Mouse (Mus musculus) kidney, embryonic 15.5 days (tissue): Measurements from ENCODE around the gene Sprr2f. TPM values are rescaled to one million over a fixed set of nuclear protein-coding genes. Genes with fewer than 3 reads are reported as not detected.

Source experiments
- ATAC-seq: fragments of 200-750 bp; cut with Nextera tagmentation; replicated peaks from 2 replicates; pipeline ENCODE4 v1.8.0; 2017; ENCODE audit warnings: moderate TSS enrichment; ENCODE audit not compliant: low FRiP score
- H3K27ac ChIP-seq: fragments of 300-500 bp; sonication (generic); 2 replicates; pipeline ENCODE4 v1.5.1; 2015; ENCODE audit warnings: mild to moderate bottlenecking, inconsistent platforms
- H3K27me3 ChIP-seq: fragments of 300-500 bp; sonication (generic); 2 replicates; pipeline ENCODE4 v1.6.1; 2015; ENCODE audit warnings: inconsistent platforms
- H3K36me3 ChIP-seq: fragments of 300-500 bp; sonication (generic); 2 replicates; pipeline ENCODE4 v1.6.1; 2015; ENCODE audit warnings: inconsistent platforms
- H3K4me1 ChIP-seq: fragments of 300-500 bp; sonication (generic); 2 replicates; pipeline ENCODE4 v1.6.1; 2015; ENCODE audit warnings: inconsistent platforms
- H3K4me2 ChIP-seq: fragments of 300-500 bp; sonication (generic); 2 replicates; pipeline ENCODE4 v1.6.1; 2015; ENCODE audit warnings: moderate library complexity, mild to moderate bottlenecking, inconsistent platforms
- H3K4me3 ChIP-seq: fragments of 300-500 bp; sonication (generic); replicated peaks from 2 replicates; pipeline ENCODE4 v1.5.1; 2015; ENCODE audit warnings: mild to moderate bottlenecking, inconsistent platforms
- H3K9ac ChIP-seq: fragments of 300-500 bp; sonication (generic); 2 replicates; pipeline ENCODE4 v1.6.1; 2015; ENCODE audit warnings: mild to moderate bottlenecking, inconsistent platforms
- H3K9me3 ChIP-seq: fragments of 300-500 bp; sonication (generic); replicated peaks from 2 replicates; pipeline ENCODE4 v1.6.1; 2016; ENCODE audit warnings: inconsistent platforms
- WGBS: fragments of 180-500 bp; shearing (Covaris S2); methylation state at CpG from one replicate; pipeline ENCODE4 v1.1.7; 2015; ENCODE audit warnings: mixed read lengths; 5-methylcytosine and 5-hydroxymethylcytosine counted together
- polyA plus RNA-seq: library from polyadenylated mRNA; unstranded; fragments of >200 nt; fragmentation: Nextera tagmentation; extraction: Ambion mirVana; gene quantifications from 2 replicates; pipeline ENCODE4 v1.2.1, GENCODE M21; 2015

Gene Sprr2f
- polyA plus RNA-seq: 13.1 and 30.3 TPM in 2 replicates

DNA sequence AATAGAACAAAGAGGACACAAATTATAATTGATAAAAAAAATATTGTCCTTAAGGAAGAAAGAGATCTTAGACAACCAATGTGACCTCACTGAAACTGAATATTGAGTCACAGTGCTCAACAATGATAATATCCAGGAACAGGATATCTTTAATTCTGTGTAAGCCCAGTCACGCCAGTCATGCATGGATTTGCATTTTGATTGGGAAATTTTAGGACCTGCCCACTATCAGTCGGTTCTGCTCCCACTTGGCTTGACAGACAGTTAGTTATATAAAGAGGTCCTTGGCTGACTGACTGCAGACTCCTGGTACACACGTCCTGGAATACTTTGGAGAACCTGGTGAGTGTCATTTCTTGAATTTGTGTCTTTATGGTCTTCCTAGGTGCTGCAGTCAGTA lies at the start of gene Sprr2f:
Sprr2f (plus strand) TSS at position 301 of the 400 bp plus-strand sequence.
- Histone ChIP-seq H3K4me1 (no peaks in the 10 kb centered on the region), H3K36me3 (no peaks in the 10 kb centered on the region), H3K27ac (no peak within 1 kb of the TSS), H3K4me3 (no peak within 1 kb of the TSS), H3K27me3 (no peaks in the 10 kb centered on the region), H3K4me2 (no peak within 1 kb of the TSS), H3K9me3 (no peaks in the 10 kb centered on the region), H3K9ac (no peak within 1 kb of the TSS)
- no peak for ATAC-seq
- 62% methylated on average over 3 of the region's 3 CpGs for WGBS

- Histone ChIP-seq H3K4me3 (no peak within 1 kb of the TSS), H3K4me2 (no peak within 1 kb of the TSS), H3K9me3 (no peaks in the 10 kb centered on the region), H3K9ac (no peak within 1 kb of the TSS), H3K27ac (no peak within 1 kb of the TSS), H3K27me3 (no peaks in the 10 kb centered on the region), H3K36me3 (no peaks in the 10 kb centered on the region), H3K4me1 (no peaks in the 10 kb centered on the region)
- no peak for ATAC-seq
- 80% methylated on average over 2 of the region's 2 CpGs for WGBS
Measured at GRCm38 (mm10) chr3:92316320-92316719, 48.7 kb upstream of the Sprr2f start, which contains the start of gene Sprr2b. Sprr2b (plus strand) TSS chr3:92316620.

- Histone ChIP-seq H3K27me3 (no peaks in the 10 kb centered on the region), H3K9ac (no peak overlapping the region), H3K27ac (no peak overlapping the region), H3K4me1 (no peaks in the 10 kb centered on the region), H3K9me3 (no peaks in the 10 kb centered on the region), H3K4me2 (no peak overlapping the region), H3K4me3 (no peak overlapping the region), H3K36me3 (no peaks in the 10 kb centered on the region)
- WGBS: 39% methylated on average over 2 of the region's 2 CpGs
- peak; percentile 91 for ATAC-seq
Measured at GRCm38 (mm10) chr3:92317384-92317783, 47.6 kb upstream of the Sprr2f start.

- WGBS: 84% methylated on average over 1 of the region's 1 CpGs
- H3K27me3 ChIP-seq: no peaks in the 10 kb centered on the region
- no peaks in the 10 kb centered on the region for H3K9me3 ChIP-seq
- H3K4me3 ChIP-seq: no peak overlapping the region
- H3K36me3 ChIP-seq: no peaks in the 10 kb centered on the region
- no peak overlapping the region for H3K4me2 ChIP-seq
- H3K9ac ChIP-seq: no peak overlapping the region
- H3K27ac ChIP-seq: no peak overlapping the region
- no peaks in the 10 kb centered on the region for H3K4me1 ChIP-seq
- ATAC-seq: no peak
Measured at GRCm38 (mm10) chr3:92336278-92336677, 28.7 kb upstream of the Sprr2f start.

GRCm38 (mm10) chr3:92338840-92339239 lies 26.1 kb upstream of the Sprr2f start, which contains the start of gene Sprr2d:
Sprr2d (plus strand) TSS chr3:92339140.
- Histone ChIP-seq H3K4me2 (no peak within 1 kb of the TSS), H3K4me1 (no peaks in the 10 kb centered on the region), H3K27ac (no peak within 1 kb of the TSS), H3K36me3 (no peaks in the 10 kb centered on the region), H3K9ac (no peak within 1 kb of the TSS), H3K9me3 (no peaks in the 10 kb centered on the region), H3K4me3 (no peak within 1 kb of the TSS), H3K27me3 (no peaks in the 10 kb centered on the region)
- WGBS: 93% methylated on average over 5 of the region's 5 CpGs
- ATAC-seq: no peak

- H3K4me3 ChIP-seq: no peak within 1 kb of the TSS
- no peaks in the 10 kb centered on the region for H3K36me3 ChIP-seq
- no peak within 1 kb of the TSS for H3K4me2 ChIP-seq
- H3K4me1 ChIP-seq: no peaks in the 10 kb centered on the region
- WGBS: 76% methylated on average over 2 of the region's 2 CpGs
- H3K9me3 ChIP-seq: no peaks in the 10 kb centered on the region
- H3K27me3 ChIP-seq: no peaks in the 10 kb centered on the region
- no peak within 1 kb of the TSS for H3K9ac ChIP-seq
- no peak within 1 kb of the TSS for H3K27ac ChIP-seq
- ATAC-seq: no peak
Measured at GRCm38 (mm10) chr3:92351843-92352242, 13.1 kb upstream of the Sprr2f start, which contains the start of gene Sprr2e. Sprr2e (plus strand) TSS chr3:92352143.

DNA sequence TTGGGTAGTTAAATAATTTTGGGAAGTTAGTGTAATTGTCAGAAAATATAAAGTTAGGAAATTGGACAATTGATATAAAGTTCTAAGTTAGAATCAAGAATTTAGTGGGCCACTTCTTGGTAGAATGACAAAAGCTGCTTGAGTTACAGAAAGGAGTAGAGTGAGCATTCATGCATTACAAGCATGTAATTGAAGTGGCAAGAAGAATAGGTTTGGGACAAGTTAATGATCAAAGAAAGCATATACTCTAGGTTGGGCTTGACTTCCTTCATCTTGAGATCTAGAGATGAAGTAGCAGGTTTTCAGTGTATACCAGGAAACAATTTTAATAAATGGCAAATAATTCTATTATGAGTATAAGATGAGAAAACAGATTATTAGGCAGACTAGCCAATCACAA lies 3.4 kb upstream of the Sprr2f start:
- Histone ChIP-seq H3K4me3 (no peak overlapping the region), H3K4me2 (no peak overlapping the region), H3K27me3 (no peaks in the 10 kb centered on the region), H3K4me1 (no peaks in the 10 kb centered on the region), H3K36me3 (no peaks in the 10 kb centered on the region), H3K9me3 (peaks cover 6% of the 10 kb centered on the region; the same call in 1 of the 2 replicates), H3K9ac (no peak overlapping the region), H3K27ac (no peak overlapping the region)
- peak; percentile 90 for ATAC-seq

DNA sequence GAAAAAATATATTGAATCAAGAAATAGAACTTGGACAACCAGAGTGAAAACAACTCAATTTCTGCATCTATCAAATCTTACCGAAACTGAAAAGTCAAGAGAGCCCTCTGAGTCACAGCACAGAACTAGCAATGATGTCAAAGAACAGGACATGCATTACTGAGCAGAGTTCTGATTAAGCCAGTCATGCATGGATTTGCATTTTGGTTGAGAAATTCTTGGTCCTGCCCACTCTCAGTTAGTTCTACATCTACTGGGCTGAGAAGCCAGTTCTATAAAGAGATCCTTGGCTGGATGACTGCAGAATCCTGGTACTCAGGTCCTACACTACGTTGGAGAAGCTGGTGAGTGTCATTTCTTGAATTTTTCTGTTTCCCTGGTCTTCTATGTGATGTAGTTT lies 8.6 kb downstream of the Sprr2f start:
- ATAC-seq: no peak
- H3K36me3 ChIP-seq: no peaks in the 10 kb centered on the region
- H3K9ac ChIP-seq: no peak overlapping the region
- no peak overlapping the region for H3K27ac ChIP-seq
- H3K4me2 ChIP-seq: no peak overlapping the region
- H3K9me3 ChIP-seq: no peaks in the 10 kb centered on the region
- H3K27me3 ChIP-seq: no peaks in the 10 kb centered on the region
- no peaks in the 10 kb centered on the region for H3K4me1 ChIP-seq
- WGBS: 80% methylated on average over 2 of the region's 2 CpGs
- H3K4me3 ChIP-seq: no peak overlapping the region

DNA sequence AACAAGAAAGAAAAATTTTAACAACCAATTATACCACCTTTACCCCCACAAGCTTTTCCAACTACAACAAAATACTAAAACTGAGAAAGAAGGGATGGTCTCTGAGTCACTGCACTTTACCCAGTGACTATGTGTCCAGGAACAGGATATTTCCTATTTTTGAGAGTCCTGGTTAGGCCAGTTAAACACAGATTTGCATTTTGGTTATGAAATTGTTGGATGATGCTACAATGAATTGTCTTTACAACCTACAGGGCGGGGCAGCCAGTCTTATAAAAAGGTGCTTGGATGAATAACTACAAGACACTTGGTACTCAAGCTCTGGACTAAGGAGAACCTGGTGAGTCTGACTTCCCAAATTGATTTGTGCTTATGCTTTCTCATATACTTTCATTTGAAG lies 20.4 kb downstream of the Sprr2f start, which contains the start of gene Sprr2h:
Sprr2h (plus strand) TSS at position 301 of the 400 bp plus-strand sequence.
- Histone ChIP-seq H3K27me3 (no peaks in the 10 kb centered on the region), H3K36me3 (no peaks in the 10 kb centered on the region), H3K9me3 (no peaks in the 10 kb centered on the region), H3K4me1 (no peaks in the 10 kb centered on the region), H3K27ac (no peak within 1 kb of the TSS), H3K4me2 (no peak within 1 kb of the TSS), H3K4me3 (no peak within 1 kb of the TSS), H3K9ac (no peak within 1 kb of the TSS)
- no peak for ATAC-seq
- WGBS: 86% methylated on average over 1 of the region's 1 CpGs

DNA sequence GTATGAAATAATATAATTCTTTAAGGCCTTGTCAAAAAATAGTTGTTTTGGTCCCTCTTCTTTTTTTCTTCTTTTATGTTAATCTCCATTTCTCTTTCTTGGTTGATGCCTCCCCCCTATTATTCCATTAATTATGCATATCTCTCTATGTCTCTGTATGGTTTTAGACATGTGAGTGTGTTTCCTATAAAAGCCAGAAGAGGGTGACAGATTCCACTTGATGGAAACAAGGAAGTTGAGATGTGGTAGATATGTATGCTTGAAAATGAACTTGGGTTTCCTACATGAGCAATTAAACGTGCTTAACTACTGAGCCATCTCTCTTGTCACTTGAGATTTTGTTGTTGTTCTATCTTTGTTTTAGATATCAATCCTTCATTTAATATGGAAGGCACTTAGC lies 29.3 kb downstream of the Sprr2f start:
- Histone ChIP-seq H3K4me2 (no peak overlapping the region), H3K4me3 (no peak overlapping the region), H3K9ac (no peak overlapping the region), H3K4me1 (no peaks in the 10 kb centered on the region), H3K27ac (no peak overlapping the region), H3K9me3 (no peaks in the 10 kb centered on the region), H3K27me3 (no peaks in the 10 kb centered on the region), H3K36me3 (no peaks in the 10 kb centered on the region)
- 45% methylated on average over 1 of the region's 1 CpGs for WGBS
- ATAC-seq: no peak

GRCm38 (mm10) chr3:92407691-92408090 lies 42.7 kb downstream of the Sprr2f start, which contains the start of gene Sprr2i:
Sprr2i (plus strand) TSS chr3:92407991.
- no peak within 1 kb of the TSS for H3K27ac ChIP-seq
- H3K27me3 ChIP-seq: no peaks in the 10 kb centered on the region
- H3K4me2 ChIP-seq: no peak within 1 kb of the TSS
- H3K36me3 ChIP-seq: no peaks in the 10 kb centered on the region
- no peaks in the 10 kb centered on the region for H3K9me3 ChIP-seq
- no peak within 1 kb of the TSS for H3K9ac ChIP-seq
- WGBS: 96% methylated on average over 2 of the region's 2 CpGs
- no peak within 1 kb of the TSS for H3K4me3 ChIP-seq
- ATAC-seq: no peak
- no peaks in the 10 kb centered on the region for H3K4me1 ChIP-seq
